Mouse (Mus musculus): Measurements from ENCODE around the gene Dnase2a. TPM values are rescaled to one million over a fixed set of nuclear protein-coding genes. Genes with fewer than 3 reads are reported as not detected.

Gene Dnase2a
- polyA plus RNA-seq, 1 experiment from 2014 or later, result 5.5 TPM

DNA sequence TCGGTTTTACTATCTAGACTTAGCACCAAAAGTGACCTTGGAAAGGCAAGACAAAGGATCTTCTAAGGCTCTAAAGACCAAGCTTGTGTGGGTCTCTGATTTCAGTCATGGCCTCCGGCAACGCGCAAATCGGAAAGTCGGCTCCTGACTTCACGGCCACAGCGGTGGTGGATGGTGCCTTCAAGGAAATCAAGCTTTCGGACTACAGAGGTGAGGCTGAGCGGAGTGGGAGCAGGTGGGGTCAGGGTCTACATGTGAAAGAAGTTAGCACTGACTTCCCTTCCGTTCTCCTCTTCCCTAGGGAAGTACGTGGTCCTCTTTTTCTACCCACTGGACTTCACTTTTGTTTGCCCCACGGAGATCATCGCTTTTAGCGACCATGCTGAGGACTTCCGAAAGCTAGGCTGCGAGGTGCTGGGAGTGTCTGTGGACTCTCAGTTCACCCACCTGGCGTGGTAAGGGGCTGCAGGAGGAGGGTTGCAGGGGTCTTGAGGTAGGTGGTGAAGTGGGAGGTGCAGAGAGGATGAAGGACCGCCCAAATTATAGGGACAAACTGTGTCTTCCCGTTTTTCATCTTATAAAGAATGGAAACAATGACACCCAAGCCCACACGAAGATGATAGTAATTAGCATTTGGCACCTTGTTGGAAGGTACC, 61.9 kb downstream of the Dnase2a start:
- 13% methylated on average over 21 of the region's 21 CpGs for WGBS
- peak overlapping the region; percentile 86 for H3K4me2 ChIP-seq (ENCODE audit: low read depth, low read length)
- peak overlapping the region; percentile 78 for H3K27ac ChIP-seq (replicated peaks; ENCODE audit: low read depth, low read length)
- peak overlapping the region; percentile 63 for H3K4me3 ChIP-seq (ENCODE audit: low read depth, low read length)
- H3K4me1 ChIP-seq (ENCODE audit: control insufficient read depth, insufficient read depth, low read length), result peaks cover 5% of the 10 kb centered on the region
- DNase-seq (ENCODE audit: low spot score) (peak; percentile 52), ATAC-seq (replicated peaks; ENCODE audit: insufficient number of reproducible peaks, low FRiP score, low TSS enrichment, low read depth) (no peak)
- H3K27me3 ChIP-seq (ENCODE audit: control insufficient read depth, insufficient read depth, low read length), result no peaks in the 10 kb centered on the region
- H3K36me3 ChIP-seq (replicated peaks; ENCODE audit: control insufficient read depth, insufficient read depth, low read depth, low read length), result peaks cover 3% of the 10 kb centered on the region
- H3K9ac ChIP-seq (replicated peaks; ENCODE audit: low read length), result peak overlapping the region; percentile 97
- H3K9me3 ChIP-seq (replicated peaks; ENCODE audit: control insufficient read depth, low read length), result no peaks in the 10 kb centered on the region

DNA sequence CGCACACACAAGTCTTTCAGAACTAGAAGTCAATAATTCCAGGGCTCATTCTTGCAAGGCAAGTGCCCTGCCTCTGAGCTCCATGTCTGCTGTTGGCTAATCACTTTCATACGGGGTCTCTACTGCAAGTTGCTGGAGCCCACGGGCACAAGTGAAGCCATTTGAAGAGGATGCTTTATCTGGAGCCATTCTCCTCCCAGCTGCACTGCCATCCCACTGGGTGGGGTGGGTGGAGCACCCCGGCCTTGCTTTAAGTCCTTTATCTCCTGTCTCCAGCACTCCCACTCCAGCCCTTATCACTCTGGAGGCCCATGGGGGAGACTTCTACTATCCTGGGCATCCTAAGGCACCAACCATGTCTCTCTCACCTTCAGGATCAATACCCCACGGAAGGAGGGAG, 62.6 kb downstream of the Dnase2a start:
- no peak for DNase-seq (ENCODE audit: low spot score)
- 62% methylated on average over 5 of the region's 5 CpGs for WGBS
- no peaks in the 10 kb centered on the region for H3K27me3 ChIP-seq (ENCODE audit: control insufficient read depth, insufficient read depth, low read length)
- H3K4me2 ChIP-seq (ENCODE audit: low read depth, low read length), result peak overlapping the region; percentile 86
- peaks cover 5% of the 10 kb centered on the region for H3K4me1 ChIP-seq (ENCODE audit: control insufficient read depth, insufficient read depth, low read length)
- peak overlapping the region; percentile 97 for H3K9ac ChIP-seq (replicated peaks; ENCODE audit: low read length)
- ATAC-seq (replicated peaks; ENCODE audit: insufficient number of reproducible peaks, low FRiP score, low TSS enrichment, low read depth), result no peak
- no peak overlapping the region for H3K27ac ChIP-seq (replicated peaks; ENCODE audit: low read depth, low read length)
- no peaks in the 10 kb centered on the region for H3K9me3 ChIP-seq (replicated peaks; ENCODE audit: control insufficient read depth, low read length)
- peaks cover 3% of the 10 kb centered on the region for H3K36me3 ChIP-seq (replicated peaks; ENCODE audit: control insufficient read depth, insufficient read depth, low read depth, low read length)
- peak overlapping the region; percentile 63 for H3K4me3 ChIP-seq (ENCODE audit: low read depth, low read length)

Small RNAs within 50 kb of the gene (microRNA-seq; reads per million reads assigned to microRNA genes)
- gene Gm24197 (ENCODE audit: borderline number of aligned reads) (not detected), gene Mir7069 (ENCODE audit: borderline number of aligned reads) (8.5 reads per million, percentile 10 among the genes with 10 or more reads in this experiment)

Other genes with a start within 250 kb of the Dnase2a start
- 86.9 and 89.6 TPM in 2 replicates for gene Ier2, start 245.7 kb upstream of the Dnase2a start, polyA plus RNA-seq (2014; fragmentation: Nextera tagmentation; extraction: Ambion mirVana)
- 61.5 and 64.7 TPM in 2 replicates for gene Trmt1, start 222.3 kb upstream of the Dnase2a start, polyA plus RNA-seq (2014; fragmentation: Nextera tagmentation; extraction: Ambion mirVana)
- gene Nacc1, start 220.7 kb upstream of the Dnase2a start, polyA plus RNA-seq (2014; fragmentation: Nextera tagmentation; extraction: Ambion mirVana), result 21.0 and 21.1 TPM in 2 replicates
- 4.6 and 5.3 TPM in 2 replicates for gene Lyl1, start 207.1 kb upstream of the Dnase2a start, polyA plus RNA-seq (2014; fragmentation: Nextera tagmentation; extraction: Ambion mirVana)
- gene G430095P16Rik, start 185.6 kb upstream of the Dnase2a start, polyA plus RNA-seq (2014; fragmentation: Nextera tagmentation; extraction: Ambion mirVana), result 3.6 and 5.7 TPM in 2 replicates
- 5.9 and 6.8 TPM in 2 replicates for gene Nfix, start 108.2 kb upstream of the Dnase2a start, polyA plus RNA-seq (2014; fragmentation: Nextera tagmentation; extraction: Ambion mirVana)
- gene Dand5, start 85.7 kb upstream of the Dnase2a start, polyA plus RNA-seq (2014; fragmentation: Nextera tagmentation; extraction: Ambion mirVana), result 3.6 and 3.8 TPM in 2 replicates
- 41.5 and 42.3 TPM in 2 replicates for gene Gadd45gip1, start 77.0 kb upstream of the Dnase2a start, polyA plus RNA-seq (2014; fragmentation: Nextera tagmentation; extraction: Ambion mirVana)
- 79.6 and 88.2 TPM in 2 replicates for gene Rad23a, start 67.9 kb upstream of the Dnase2a start, polyA plus RNA-seq (2014; fragmentation: Nextera tagmentation; extraction: Ambion mirVana)
- gene Calr, start 61.6 kb upstream of the Dnase2a start, polyA plus RNA-seq (2014; fragmentation: Nextera tagmentation; extraction: Ambion mirVana), result 815 and 826 TPM in 2 replicates
- 73.0 and 85.7 TPM in 2 replicates for gene Farsa, start 51.6 kb upstream of the Dnase2a start, polyA plus RNA-seq (2014; fragmentation: Nextera tagmentation; extraction: Ambion mirVana)
- gene Syce2, start 36.4 kb upstream of the Dnase2a start, polyA plus RNA-seq (2014; fragmentation: Nextera tagmentation; extraction: Ambion mirVana), result 89.2 and 89.9 TPM in 2 replicates
- 40.3 and 40.5 TPM in 2 replicates for gene Gcdh, start 14.6 kb upstream of the Dnase2a start, polyA plus RNA-seq (2014; fragmentation: Nextera tagmentation; extraction: Ambion mirVana)
- 11.1 and 14.4 TPM in 2 replicates for gene Klf1, start 6.6 kb upstream of the Dnase2a start, polyA plus RNA-seq (2014; fragmentation: Nextera tagmentation; extraction: Ambion mirVana)
- gene Mast1, start 28.8 kb downstream of the Dnase2a start, polyA plus RNA-seq (2014; fragmentation: Nextera tagmentation; extraction: Ambion mirVana), result 2.8 and 3.9 TPM in 2 replicates
- not detected in 2 replicates for gene Rtbdn, start 38.4 kb downstream of the Dnase2a start, polyA plus RNA-seq (2014; fragmentation: Nextera tagmentation; extraction: Ambion mirVana)
- gene Gm49661, start 60.9 kb downstream of the Dnase2a start, polyA plus RNA-seq (2014; fragmentation: Nextera tagmentation; extraction: Ambion mirVana), result not detected in 2 replicates
- 1,219 and 1,316 TPM in 2 replicates for gene Prdx2, start 61.0 kb downstream of the Dnase2a start, polyA plus RNA-seq (2014; fragmentation: Nextera tagmentation; extraction: Ambion mirVana)
- 109 and 137 TPM in 2 replicates for gene Rnaseh2a, start 61.2 kb downstream of the Dnase2a start, polyA plus RNA-seq (2014; fragmentation: Nextera tagmentation; extraction: Ambion mirVana)
- 5.4 and 6.2 TPM in 2 replicates for gene Junb, start 70.2 kb downstream of the Dnase2a start, polyA plus RNA-seq (2014; fragmentation: Nextera tagmentation; extraction: Ambion mirVana)
- gene Hook2, start 82.0 kb downstream of the Dnase2a start, polyA plus RNA-seq (2014; fragmentation: Nextera tagmentation; extraction: Ambion mirVana), result 11.3 and 14.2 TPM in 2 replicates
- not detected in 2 replicates for gene Best2, start 106.0 kb downstream of the Dnase2a start, polyA plus RNA-seq (2014; fragmentation: Nextera tagmentation; extraction: Ambion mirVana)
- 130 and 132 TPM in 2 replicates for gene Asna1, start 116.7 kb downstream of the Dnase2a start, polyA plus RNA-seq (2014; fragmentation: Nextera tagmentation; extraction: Ambion mirVana)
- gene Trir, start 118.3 kb downstream of the Dnase2a start, polyA plus RNA-seq (2014; fragmentation: Nextera tagmentation; extraction: Ambion mirVana), result 172 and 178 TPM in 2 replicates
- gene Tnpo2, start 128.4 kb downstream of the Dnase2a start, polyA plus RNA-seq (2014; fragmentation: Nextera tagmentation; extraction: Ambion mirVana), result 17.0 and 20.5 TPM in 2 replicates
- gene Fbxw9, start 151.5 kb downstream of the Dnase2a start, polyA plus RNA-seq (2014; fragmentation: Nextera tagmentation; extraction: Ambion mirVana), result 20.4 and 21.2 TPM in 2 replicates
- not detected in 2 replicates for gene Gm5741, start 159.4 kb downstream of the Dnase2a start, polyA plus RNA-seq (2014; fragmentation: Nextera tagmentation; extraction: Ambion mirVana)
- gene Dhps, start 163.2 kb downstream of the Dnase2a start, polyA plus RNA-seq (2014; fragmentation: Nextera tagmentation; extraction: Ambion mirVana), result 61.9 and 67.7 TPM in 2 replicates
- gene Wdr83os, start 172.2 kb downstream of the Dnase2a start, polyA plus RNA-seq (2014; fragmentation: Nextera tagmentation; extraction: Ambion mirVana), result 117 and 127 TPM in 2 replicates
- 48.6 and 52.2 TPM in 2 replicates for gene Wdr83, start 172.7 kb downstream of the Dnase2a start, polyA plus RNA-seq (2014; fragmentation: Nextera tagmentation; extraction: Ambion mirVana)
- 19.5 and 21.9 TPM in 2 replicates for gene Man2b1, start 174.7 kb downstream of the Dnase2a start, polyA plus RNA-seq (2014; fragmentation: Nextera tagmentation; extraction: Ambion mirVana)
- gene Zfp791, start 214.5 kb downstream of the Dnase2a start, polyA plus RNA-seq (2014; fragmentation: Nextera tagmentation; extraction: Ambion mirVana), result 1.8 and 2.0 TPM in 2 replicates
- gene Cks1brt, start 243.4 kb downstream of the Dnase2a start, polyA plus RNA-seq (2014; fragmentation: Nextera tagmentation; extraction: Ambion mirVana), result not detected in 2 replicates